Mouse (Mus musculus) midbrain, postnatal 0 days (tissue): ENCODE measurements around the gene Uri1. TPM values are rescaled to one million over a fixed set of nuclear protein-coding genes. Genes with fewer than 3 reads are reported as not detected.

Experiments used
- ATAC-seq: fragments of 200-750 bp; cut with Nextera tagmentation; 2 replicates; pipeline ENCODE4 v1.8.0; 2017; ENCODE audit warnings: moderate number of reproducible peaks, mild to moderate bottlenecking, moderate TSS enrichment, moderate library complexity; ENCODE audit not compliant: low FRiP score
- DNase-seq: peaks from one replicate; pipeline ENCODE4 v3.0.0-alpha.2; 2015; ENCODE audit warnings: low spot score
- H3K27ac ChIP-seq: fragments of 300-500 bp; sonication (generic); 2 replicates; pipeline ENCODE4 v1.5.1; 2014; ENCODE audit warnings: low read depth, mild to moderate bottlenecking, low read length, mixed read lengths
- H3K27me3 ChIP-seq: fragments of 300-500 bp; sonication (generic); 2 replicates; pipeline ENCODE4 v1.6.1; 2014; ENCODE audit warnings: low read length, control low read depth, mixed read lengths; ENCODE audit not compliant: insufficient read depth
- H3K36me3 ChIP-seq: fragments of 300-500 bp; sonication (generic); 2 replicates; pipeline ENCODE4 v1.6.1; 2014; ENCODE audit warnings: low read length, control low read depth, mixed read lengths; ENCODE audit not compliant: insufficient read depth
- H3K4me1 ChIP-seq: fragments of 300-500 bp; sonication (generic); 2 replicates; pipeline ENCODE4 v1.6.1; 2014; ENCODE audit warnings: mild to moderate bottlenecking, control low read depth, antibody characterized with exemption, low read length, mixed read lengths; ENCODE audit not compliant: insufficient read depth
- H3K4me2 ChIP-seq: fragments of 300-500 bp; sonication (generic); 2 replicates; pipeline ENCODE4 v1.6.1; 2014; ENCODE audit warnings: low read depth, mild to moderate bottlenecking, low read length, mixed read lengths; ENCODE audit not compliant: poor library complexity, severe bottlenecking
- H3K4me3 ChIP-seq: fragments of 300-500 bp; sonication (generic); 2 replicates; pipeline ENCODE4 v1.5.1; 2014; ENCODE audit warnings: low read depth, mild to moderate bottlenecking, low read length, moderate library complexity
- H3K9ac ChIP-seq: fragments of 300-500 bp; sonication (generic); replicated peaks from 2 replicates; pipeline ENCODE4 v1.6.1; 2014; ENCODE audit warnings: mild to moderate bottlenecking, low read length, moderate library complexity, mixed read lengths; ENCODE audit not compliant: poor library complexity, severe bottlenecking
- H3K9me3 ChIP-seq: fragments of 300-500 bp; sonication (generic); 2 replicates; pipeline ENCODE4 v1.6.1; 2016; ENCODE audit warnings: low read length, control low read depth
- CTCF ChIP-seq: IDR thresholded peaks from 2 replicates; pipeline ENCODE4 v1.5.1; 2016; ENCODE audit warnings: antibody characterized with exemption, mild to moderate bottlenecking
- WGBS: fragments of 180-500 bp; shearing (Covaris S2); extraction: QIAGEN DNeasy Blood & Tissue Kit; methylation state at CpG from one replicate; pipeline ENCODE4 v1.1.7; 2014; 5-methylcytosine and 5-hydroxymethylcytosine counted together
- polyA plus RNA-seq: library from polyadenylated mRNA; unstranded; fragments of >200 nt; fragmentation: Nextera tagmentation; extraction: Ambion mirVana; gene quantifications from 2 replicates; pipeline ENCODE4 v1.2.1, GENCODE M21; 2015
- total RNA-seq: library from RNA; depleted of rRNA; stranded (reverse); fragments of >200 nt; gene quantifications from 2 replicates; pipeline ENCODE4 v1.2.3, GENCODE M21; 2014

Uri1 gene
- total and polyA plus RNA-seq, 2 experiments from 2014 or later = 31.7 to 36.1 TPM

GRCm38 (mm10) chr7:37961247-37961646 is 62.1 kb downstream of the Uri1 start:
- no peaks in the 10 kb centered on the region for H3K4me1 ChIP-seq
- H3K27ac ChIP-seq = no peak overlapping the region
- H3K9ac ChIP-seq = no peak overlapping the region
- peaks cover 14% of the 10 kb centered on the region; the same call in 1 of the 2 replicates for H3K36me3 ChIP-seq
- no peak for TF ChIP-seq CTCF
- no peaks in the 10 kb centered on the region for H3K9me3 ChIP-seq
- no peak overlapping the region for H3K4me3 ChIP-seq
- DNase-seq (no peak), ATAC-seq (no peak)
- no peaks in the 10 kb centered on the region for H3K27me3 ChIP-seq
- H3K4me2 ChIP-seq = no peak overlapping the region
- WGBS = 89% methylated on average over 11 of the region's 11 CpGs

DNA sequence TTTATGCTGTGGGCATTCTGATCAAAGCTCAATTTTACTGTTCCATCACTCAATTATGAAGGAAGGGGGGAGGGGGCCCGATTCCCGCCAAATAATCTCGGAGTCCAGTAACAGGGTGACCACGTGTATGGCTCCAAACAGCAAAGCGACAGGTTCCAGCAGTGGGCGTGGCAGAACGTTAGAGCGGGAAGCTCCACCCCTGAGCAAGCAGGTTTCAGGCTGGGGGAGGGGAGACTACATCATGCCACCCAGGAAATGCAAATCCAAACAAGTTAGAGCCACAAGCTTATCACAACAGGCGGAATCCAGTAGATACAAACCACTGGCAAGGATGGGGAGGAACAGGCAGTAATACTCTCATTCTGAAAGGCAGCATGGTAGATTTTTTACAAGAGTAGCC is 71.5 kb downstream of the Uri1 start:
- DNase-seq (no peak), ATAC-seq (no peak)
- no peaks in the 10 kb centered on the region for H3K4me1 ChIP-seq
- H3K27ac ChIP-seq = no peak overlapping the region
- H3K9me3 ChIP-seq = no peaks in the 10 kb centered on the region
- WGBS = 87% methylated on average over 9 of the region's 9 CpGs
- no peaks in the 10 kb centered on the region for H3K27me3 ChIP-seq
- H3K4me2 ChIP-seq = no peak overlapping the region
- H3K9ac ChIP-seq = no peak overlapping the region
- H3K36me3 ChIP-seq = no peaks in the 10 kb centered on the region
- no peak for TF ChIP-seq CTCF
- no peak overlapping the region for H3K4me3 ChIP-seq

GRCm38 (mm10) chr7:37936459-37936858 is 86.9 kb downstream of the Uri1 start:
- no peak for DNase-seq
- Histone ChIP-seq H3K9ac (no peak overlapping the region), H3K4me1 (peaks cover 6% of the 10 kb centered on the region; the same call in 1 of the 2 replicates), H3K27ac (no peak overlapping the region), H3K27me3 (no peaks in the 10 kb centered on the region), H3K4me3 (no peak overlapping the region), H3K4me2 (no peak overlapping the region), H3K9me3 (no peaks in the 10 kb centered on the region), H3K36me3 (no peaks in the 10 kb centered on the region)
- ATAC-seq = no peak
- 85% methylated on average over 8 of the region's 8 CpGs for WGBS
- no peak for TF ChIP-seq CTCF

- H3K4me3 ChIP-seq = no peak overlapping the region
- DNase-seq (no peak), ATAC-seq (0 out of 2 replicates have a peak, but pooled peaks have one; percentile 47)
- H3K27ac ChIP-seq = no peak overlapping the region
- TF ChIP-seq CTCF = no peak
- H3K27me3 ChIP-seq = no peaks in the 10 kb centered on the region
- H3K4me1 ChIP-seq = peaks cover 6% of the 10 kb centered on the region; the same call in 1 of the 2 replicates
- no peak overlapping the region for H3K4me2 ChIP-seq
- WGBS = 68% methylated on average over 5 of the region's 5 CpGs
- H3K9ac ChIP-seq = no peak overlapping the region
- no peaks in the 10 kb centered on the region for H3K36me3 ChIP-seq
- H3K9me3 ChIP-seq = no peaks in the 10 kb centered on the region
Observed at GRCm38 (mm10) chr7:37935786-37936185, 87.6 kb downstream of the Uri1 start.

DNA sequence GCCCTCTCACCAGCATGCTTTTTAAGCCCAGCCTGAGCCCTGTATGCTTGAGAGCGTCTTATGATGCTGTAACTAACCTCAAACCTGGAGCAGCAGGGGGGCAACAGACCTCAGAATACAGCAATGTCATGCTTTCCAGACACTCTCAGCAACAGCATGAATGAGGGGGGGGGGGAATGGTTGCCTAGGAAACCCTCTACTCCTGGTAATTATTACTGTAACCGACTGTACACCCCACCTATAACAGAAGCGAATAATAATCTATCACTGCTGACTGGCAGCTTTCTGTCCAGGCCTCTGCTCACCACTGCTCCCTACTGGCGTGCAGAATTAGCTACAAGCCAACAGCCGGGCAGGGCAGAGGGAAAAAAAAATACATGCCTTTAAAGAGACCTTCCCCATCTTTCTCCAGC is 88.6 kb downstream of the Uri1 start:
- Histone ChIP-seq H3K4me1 (peaks cover 6% of the 10 kb centered on the region; the same call in 1 of the 2 replicates), H3K9me3 (no peaks in the 10 kb centered on the region), H3K4me3 (no peak overlapping the region), H3K36me3 (no peaks in the 10 kb centered on the region), H3K27me3 (no peaks in the 10 kb centered on the region), H3K4me2 (no peak overlapping the region), H3K9ac (0 out of 2 replicates have a peak overlapping the region, but pooled peaks have one; percentile 2), H3K27ac (0 out of 2 replicates have a peak overlapping the region, but pooled peaks have one; percentile 38)
- 5% methylated on average over 5 of the region's 5 CpGs for WGBS
- peak; percentile 92 for TF ChIP-seq CTCF
- ATAC-seq (peak; percentile 70), DNase-seq (peak; percentile 76)

- no peaks in the 10 kb centered on the region for H3K27me3 ChIP-seq
- ATAC-seq = no peak
- H3K9me3 ChIP-seq = no peaks in the 10 kb centered on the region
- H3K4me3 ChIP-seq = no peak overlapping the region
- no peak overlapping the region for H3K4me2 ChIP-seq
- H3K4me1 ChIP-seq = peaks cover 6% of the 10 kb centered on the region; the same call in 1 of the 2 replicates
- no peak for DNase-seq
- 23% methylated on average over 9 of the region's 9 CpGs for WGBS
- no peaks in the 10 kb centered on the region for H3K36me3 ChIP-seq
- no peak; the same call in 1 of the 2 replicates for TF ChIP-seq CTCF
- H3K9ac ChIP-seq = no peak overlapping the region
- H3K27ac ChIP-seq = no peak overlapping the region
Observed at GRCm38 (mm10) chr7:37933754-37934308, 89.5 kb downstream of the Uri1 start.
